Mouse (Mus musculus) stomach, embryonic 14.5 days (tissue): ENCODE data around the gene Atrip. TPM values are rescaled to one million over a fixed set of nuclear protein-coding genes. Genes with fewer than 3 reads are reported as not detected.

ENCODE experiments used
- ATAC-seq: fragments of 200-750 bp; cut with Nextera tagmentation; 2 replicates; pipeline ENCODE4 v1.8.0; 2017; ENCODE audit warnings: low read depth, moderate TSS enrichment; ENCODE audit not compliant: insufficient number of reproducible peaks, insufficient read depth, low FRiP score
- H3K27ac ChIP-seq: fragments of 300-500 bp; sonication (generic); 2 replicates; pipeline ENCODE4 v1.5.1; 2014; ENCODE audit warnings: mild to moderate bottlenecking, low read length, moderate library complexity, mixed read lengths
- H3K27me3 ChIP-seq: fragments of 300-500 bp; sonication (generic); 2 replicates; pipeline ENCODE4 v1.6.1; 2014; ENCODE audit warnings: low read length, control low read depth, mixed read lengths; ENCODE audit not compliant: control insufficient read depth, insufficient read depth
- H3K36me3 ChIP-seq: fragments of 300-500 bp; sonication (generic); 2 replicates; pipeline ENCODE4 v1.6.1; 2014; ENCODE audit warnings: mild to moderate bottlenecking, control low read depth, low read length, moderate library complexity, mixed read lengths; ENCODE audit not compliant: control insufficient read depth, insufficient read depth
- H3K4me1 ChIP-seq: fragments of 300-500 bp; sonication (generic); 2 replicates; pipeline ENCODE4 v1.6.1; 2014; ENCODE audit warnings: low read length, control low read depth, mixed read lengths; ENCODE audit not compliant: control insufficient read depth, insufficient read depth
- H3K4me2 ChIP-seq: fragments of 300-500 bp; sonication (generic); replicated peaks from 2 replicates; pipeline ENCODE4 v1.6.1; 2014; ENCODE audit warnings: low read depth, low read length, control low read depth
- H3K4me3 ChIP-seq: fragments of 300-500 bp; sonication (generic); 2 replicates; pipeline ENCODE4 v1.5.1; 2014; ENCODE audit warnings: low read depth, low read length, control low read depth
- H3K9ac ChIP-seq: fragments of 300-500 bp; sonication (generic); replicated peaks from 2 replicates; pipeline ENCODE4 v1.6.1; 2014; ENCODE audit warnings: low read depth, mild to moderate bottlenecking, control low read depth, low read length, moderate library complexity, mixed read lengths
- H3K9me3 ChIP-seq: fragments of 300-500 bp; sonication (generic); 2 replicates; pipeline ENCODE4 v1.6.1; 2016; ENCODE audit warnings: low read depth, low read length, control low read depth; ENCODE audit not compliant: control insufficient read depth
- WGBS: fragments of 180-500 bp; shearing (Covaris S2); extraction: QIAGEN DNeasy Blood & Tissue Kit; methylation state at CpG from one replicate; pipeline ENCODE4 v1.1.7; 2014; 5-methylcytosine and 5-hydroxymethylcytosine counted together
- polyA plus RNA-seq: library from polyadenylated mRNA; unstranded; fragments of >200 nt; fragmentation: Nextera tagmentation; extraction: Ambion mirVana; gene quantifications from 2 replicates; pipeline ENCODE4 v1.2.1, GENCODE M21; 2014

Gene Atrip
- polyA plus RNA-seq, 1 experiment from 2014 or later, result 27.2 TPM

DNA sequence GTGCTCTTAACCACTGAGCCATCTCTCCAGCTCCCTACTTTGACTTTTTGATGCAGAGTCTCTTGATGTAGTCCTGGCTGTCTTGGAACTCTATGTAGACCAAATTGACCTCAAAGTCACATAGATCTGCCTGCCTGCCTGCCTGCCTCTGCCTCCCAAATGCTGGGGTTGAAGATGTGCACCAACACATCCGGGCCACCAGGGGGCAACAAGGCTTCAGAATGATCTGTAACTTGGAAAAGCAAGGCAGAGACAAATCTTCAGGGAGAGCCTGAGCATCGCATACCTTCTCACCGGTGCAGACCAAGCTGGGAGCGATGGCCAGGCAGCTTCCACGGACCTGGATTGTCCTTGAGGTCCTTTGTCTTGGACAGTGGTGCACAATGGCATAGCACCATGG lies 27.6 kb downstream of the Atrip start:
- no peak overlapping the region for H3K4me2 ChIP-seq
- no peaks in the 10 kb centered on the region; the same call in 1 of the 2 replicates for H3K36me3 ChIP-seq
- WGBS, result 48% methylated on average over 5 of the region's 5 CpGs
- H3K9me3 ChIP-seq, result no peaks in the 10 kb centered on the region
- H3K27me3 ChIP-seq, result no peaks in the 10 kb centered on the region
- H3K9ac ChIP-seq, result no peak overlapping the region
- no peak for ATAC-seq
- no peak overlapping the region for H3K27ac ChIP-seq
- no peak overlapping the region for H3K4me3 ChIP-seq
- no peaks in the 10 kb centered on the region for H3K4me1 ChIP-seq

DNA sequence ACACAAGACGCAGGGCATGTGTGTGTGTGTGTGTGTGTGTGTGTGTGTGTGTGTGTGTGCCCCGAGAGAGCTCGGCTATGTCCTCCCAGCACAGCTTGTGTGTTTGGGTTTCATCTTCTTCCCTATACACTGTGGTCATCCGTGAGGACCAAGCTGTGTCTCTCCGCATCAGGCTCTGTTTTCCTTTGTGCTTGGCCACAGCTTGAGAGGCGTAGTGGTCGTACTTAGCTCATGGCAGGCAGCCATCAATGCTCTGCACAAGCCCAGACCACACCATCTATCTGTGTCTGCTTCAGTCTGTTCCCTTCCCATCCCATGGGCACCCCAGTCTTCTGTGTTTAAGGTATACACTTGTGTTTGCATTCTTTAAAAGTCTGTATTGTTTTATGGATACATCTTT lies 32.6 kb downstream of the Atrip start:
- ATAC-seq, result 0 out of 2 replicates have a peak, but pooled peaks have one; percentile 7
- H3K27me3 ChIP-seq, result no peaks in the 10 kb centered on the region
- H3K4me1 ChIP-seq, result peaks cover 14% of the 10 kb centered on the region; the same call in 1 of the 2 replicates
- H3K36me3 ChIP-seq, result no peaks in the 10 kb centered on the region
- peak overlapping the region; percentile 18; the same call in 1 of the 2 replicates for H3K4me2 ChIP-seq
- H3K9me3 ChIP-seq, result no peaks in the 10 kb centered on the region
- WGBS, result 67% methylated on average over 7 of the region's 7 CpGs
- H3K4me3 ChIP-seq, result no peak overlapping the region
- H3K27ac ChIP-seq, result no peak overlapping the region
- H3K9ac ChIP-seq, result no peak overlapping the region

DNA sequence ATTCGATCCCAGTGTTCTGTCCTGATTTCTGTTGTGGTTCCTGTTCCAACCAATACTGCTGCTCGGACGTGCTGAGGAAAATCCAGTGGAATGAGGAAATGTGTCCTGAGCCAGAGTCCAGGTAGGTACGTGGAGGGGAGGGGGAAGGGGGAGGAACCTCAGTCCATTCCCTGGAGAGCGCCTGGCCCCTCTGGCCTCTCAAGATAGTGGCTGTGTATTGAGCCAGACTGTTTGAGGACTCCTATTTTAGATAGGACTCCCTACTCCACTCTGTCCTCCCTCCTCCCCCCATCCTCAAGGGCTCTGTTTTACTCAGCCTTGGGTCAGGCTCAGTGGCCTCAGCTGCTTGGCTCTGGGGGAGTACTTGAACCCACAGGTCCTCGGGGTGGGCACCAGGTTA lies 33.0 kb downstream of the Atrip start:
- no peak overlapping the region for H3K9ac ChIP-seq
- H3K36me3 ChIP-seq, result no peaks in the 10 kb centered on the region
- H3K4me3 ChIP-seq, result no peak overlapping the region
- 54% methylated on average over 6 of the region's 6 CpGs for WGBS
- ATAC-seq, result peak; percentile 83
- no peaks in the 10 kb centered on the region for H3K27me3 ChIP-seq
- no peaks in the 10 kb centered on the region for H3K9me3 ChIP-seq
- H3K4me1 ChIP-seq, result peaks cover 14% of the 10 kb centered on the region; the same call in 1 of the 2 replicates
- H3K4me2 ChIP-seq, result peak overlapping the region; percentile 18
- no peak overlapping the region for H3K27ac ChIP-seq

DNA sequence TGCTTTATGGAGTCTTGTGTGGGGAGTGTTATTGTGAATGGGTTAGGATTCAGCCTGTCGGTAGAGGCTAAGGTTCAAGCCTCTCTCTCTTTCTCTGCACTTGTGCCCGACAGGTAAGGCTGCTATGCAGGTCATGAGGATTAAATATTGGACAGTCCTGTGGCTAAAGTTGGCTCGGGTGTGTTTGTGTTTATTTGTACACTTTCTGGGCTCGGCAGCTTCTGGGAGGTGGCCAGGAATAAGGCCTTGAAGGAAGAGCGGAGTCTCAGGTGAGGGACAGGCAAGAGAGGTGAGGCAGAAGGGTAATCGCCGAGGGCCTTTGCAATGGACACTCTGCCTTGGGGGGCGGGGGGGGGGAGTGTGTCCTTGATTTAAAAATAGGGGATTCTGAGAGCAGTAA lies 33.7 kb downstream of the Atrip start:
- Histone ChIP-seq H3K4me3 (no peak overlapping the region), H3K9me3 (no peaks in the 10 kb centered on the region), H3K27ac (no peak overlapping the region), H3K4me1 (peaks cover 14% of the 10 kb centered on the region; the same call in 1 of the 2 replicates), H3K36me3 (no peaks in the 10 kb centered on the region), H3K27me3 (no peaks in the 10 kb centered on the region), H3K4me2 (peak overlapping the region; percentile 18; the same call in 1 of the 2 replicates), H3K9ac (no peak overlapping the region)
- no peak for ATAC-seq
- 80% methylated on average over 8 of the region's 8 CpGs for WGBS

DNA sequence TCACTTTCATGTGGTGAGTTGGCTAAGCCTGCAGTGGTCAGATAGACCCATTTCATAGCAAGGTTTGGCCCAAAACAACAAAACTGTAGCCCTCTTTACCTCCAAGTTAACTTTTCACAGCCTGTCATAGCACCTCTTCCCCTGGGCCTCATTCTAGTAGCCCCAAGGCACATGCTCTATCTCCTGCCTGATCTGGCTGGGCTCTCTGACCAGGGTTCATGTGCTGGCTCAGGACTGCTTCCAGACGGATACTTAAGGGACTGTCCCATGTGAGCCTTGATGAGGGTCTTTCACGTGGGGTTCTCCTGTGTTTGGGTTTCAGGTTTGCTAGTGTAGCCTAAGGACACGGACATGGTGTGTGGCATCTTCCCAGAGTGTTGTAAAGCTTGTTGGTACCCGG lies 34.2 kb downstream of the Atrip start:
- H3K27me3 ChIP-seq, result no peaks in the 10 kb centered on the region
- H3K4me2 ChIP-seq, result peak overlapping the region; percentile 75
- no peak overlapping the region for H3K9ac ChIP-seq
- no peak overlapping the region for H3K4me3 ChIP-seq
- H3K27ac ChIP-seq, result no peak overlapping the region
- H3K4me1 ChIP-seq, result peaks cover 14% of the 10 kb centered on the region; the same call in 1 of the 2 replicates
- no peak for ATAC-seq
- H3K36me3 ChIP-seq, result no peaks in the 10 kb centered on the region
- H3K9me3 ChIP-seq, result no peaks in the 10 kb centered on the region
- WGBS, result 76% methylated on average over 4 of the region's 4 CpGs

DNA sequence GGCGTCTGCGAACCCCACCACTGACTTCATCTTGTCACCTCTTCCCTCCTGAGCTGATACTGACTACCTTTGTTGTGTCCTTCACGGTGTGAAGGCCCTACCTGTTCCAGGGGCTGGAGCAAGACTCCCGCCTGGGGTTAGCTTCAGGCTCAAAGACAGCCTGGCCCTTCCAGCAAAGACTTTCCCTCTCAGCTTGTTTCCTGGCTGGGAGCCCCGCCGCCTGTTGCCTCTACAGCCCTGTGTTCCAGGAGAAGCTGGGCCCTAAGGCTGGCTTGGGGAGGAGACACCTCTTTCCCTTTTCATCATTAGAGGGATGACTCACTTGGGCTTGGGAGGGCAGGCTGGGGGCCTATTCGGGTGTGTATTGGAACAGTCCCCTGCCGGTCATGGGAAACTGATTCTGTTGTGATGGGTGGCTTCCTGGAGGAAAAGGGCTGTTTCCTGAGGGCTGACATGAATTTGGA lies 35.0 kb downstream of the Atrip start:
- H3K9ac ChIP-seq, result peak overlapping the region; percentile 51
- H3K4me1 ChIP-seq, result peaks cover 14% of the 10 kb centered on the region; the same call in 1 of the 2 replicates
- H3K4me3 ChIP-seq, result peak overlapping the region; percentile 76
- peak overlapping the region; percentile 75 for H3K4me2 ChIP-seq
- ATAC-seq, result peak; percentile 26; the same call in 1 of the 2 replicates
- H3K9me3 ChIP-seq, result no peaks in the 10 kb centered on the region
- no peaks in the 10 kb centered on the region for H3K27me3 ChIP-seq
- peak overlapping the region; percentile 74 for H3K27ac ChIP-seq
- no peaks in the 10 kb centered on the region for H3K36me3 ChIP-seq
- 20% methylated on average over 8 of the region's 8 CpGs for WGBS

DNA sequence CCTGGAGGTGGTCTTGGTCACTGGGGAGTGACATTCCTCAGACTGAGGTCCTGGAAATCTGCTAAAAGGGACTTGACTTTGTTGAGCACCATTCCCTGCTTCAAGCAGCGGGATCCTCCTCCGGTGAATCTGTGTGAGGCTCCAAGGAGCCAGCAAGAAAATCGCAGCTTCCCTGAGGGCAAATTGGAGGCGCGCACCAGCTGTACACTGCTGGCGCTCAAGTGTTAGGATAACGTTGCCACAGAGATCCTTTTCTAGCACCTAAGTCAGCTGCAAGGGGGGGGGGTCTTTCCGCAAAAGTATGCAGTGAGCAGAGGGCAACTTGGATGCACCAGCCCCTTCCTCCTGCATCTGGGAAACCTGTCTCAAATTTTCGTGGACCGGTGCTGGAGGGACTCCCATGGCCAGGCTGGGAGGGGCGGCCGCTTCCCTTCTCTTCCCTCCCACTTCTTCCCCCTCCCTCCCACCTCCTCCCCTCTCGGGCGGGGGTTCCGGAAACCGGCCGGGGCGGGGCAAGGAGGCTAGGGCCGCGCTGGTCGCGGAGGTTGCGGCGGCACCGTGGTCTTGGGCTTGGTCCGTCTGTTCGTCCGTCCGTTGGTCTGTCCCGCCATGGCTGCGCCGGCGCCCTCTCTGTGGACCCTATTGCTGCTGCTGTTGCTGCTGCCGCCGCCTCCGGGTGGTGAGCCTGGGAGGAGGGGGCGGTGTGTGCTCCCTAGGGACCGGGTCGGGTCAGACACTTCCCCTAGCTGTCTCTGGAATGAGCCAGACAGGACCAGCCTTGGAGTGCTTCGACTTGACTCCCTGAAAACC lies 35.6 kb downstream of the Atrip start, which contains the start of gene Shisa5:
Shisa5 (plus strand) TSS at position 480 of the 810 bp plus-strand sequence.
- Histone ChIP-seq H3K27me3 (no peaks in the 10 kb centered on the region), H3K4me1 (peaks cover 14% of the 10 kb centered on the region; the same call in 1 of the 2 replicates), H3K4me3 (peak within 1 kb of the TSS; percentile 76), H3K9me3 (no peaks in the 10 kb centered on the region), H3K9ac (peak within 1 kb of the TSS; percentile 51), H3K4me2 (peak within 1 kb of the TSS; percentile 75), H3K36me3 (no peaks in the 10 kb centered on the region), H3K27ac (peak within 1 kb of the TSS; percentile 74)
- WGBS, result under 1% methylated on average over 39 of the region's 40 CpGs
- ATAC-seq, result peak; percentile 83

DNA sequence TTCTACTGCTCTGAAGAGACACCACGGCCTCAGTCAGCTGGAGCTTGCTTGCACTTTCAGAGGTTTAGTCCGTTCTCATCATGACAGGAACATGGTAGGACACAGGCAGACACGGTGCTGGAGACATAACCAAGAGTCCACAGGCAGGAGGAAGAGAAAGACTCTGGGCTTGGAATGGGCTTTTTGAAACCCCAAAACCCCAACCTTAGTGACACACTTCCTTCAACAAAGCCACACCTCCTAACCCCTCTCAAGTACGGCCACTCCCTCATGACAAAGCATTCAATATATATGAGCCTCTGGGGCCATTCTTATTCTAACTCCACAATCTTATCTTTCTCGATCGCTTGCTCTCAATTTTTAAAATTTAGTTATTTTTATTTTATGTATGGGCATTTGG lies 41.5 kb downstream of the Atrip start:
- no peak overlapping the region for H3K9ac ChIP-seq
- no peaks in the 10 kb centered on the region for H3K27me3 ChIP-seq
- no peaks in the 10 kb centered on the region for H3K9me3 ChIP-seq
- H3K36me3 ChIP-seq, result no peaks in the 10 kb centered on the region
- WGBS, result 88% methylated on average over 6 of the region's 6 CpGs
- H3K4me2 ChIP-seq, result no peak overlapping the region
- no peak overlapping the region for H3K4me3 ChIP-seq
- H3K27ac ChIP-seq, result no peak overlapping the region
- no peaks in the 10 kb centered on the region for H3K4me1 ChIP-seq
- ATAC-seq, result no peak
